Mouse (Mus musculus) myocyte (in vitro differentiated cells): ENCODE results near the gene Gpc1.

Experiments used
- E2F4 ChIP-seq: IDR thresholded peaks from one replicate; pipeline ENCODE4 v1.6.1; 2011; ENCODE audit warnings: mild to moderate bottlenecking, control low read depth, moderate library complexity; ENCODE audit not compliant: insufficient read depth
- MAX ChIP-seq: IDR thresholded peaks from one replicate; pipeline ENCODE4 v1.6.1; 2011; ENCODE audit warnings: low read depth, mild to moderate bottlenecking, control low read depth
- MYOD1 ChIP-seq, 3 experiments: IDR thresholded peaks; one replicate each; pipeline ENCODE4 v1.6.1; 2011; ENCODE audit warnings: control low read depth in 2 of 3, low read depth in 2 of 3, mild to moderate bottlenecking in 2 of 3, moderate library complexity in 1 of 3; ENCODE audit not compliant: insufficient read length in 2 of 3, control insufficient read depth in 1 of 3
- POLR2A ChIP-seq: IDR thresholded peaks from one replicate; pipeline ENCODE4 v1.6.1; 2011; ENCODE audit warnings: low read depth, mild to moderate bottlenecking, control low read depth, moderate library complexity; ENCODE audit not compliant: insufficient read length
- TCF3 ChIP-seq: IDR thresholded peaks from one replicate; pipeline ENCODE4 v1.6.1; 2011; ENCODE audit warnings: low read depth, control low read depth; ENCODE audit not compliant: insufficient read length
- USF1 ChIP-seq: IDR thresholded peaks from one replicate; pipeline ENCODE4 v1.6.1; 2011; ENCODE audit warnings: low read depth, mild to moderate bottlenecking, control low read depth, moderate library complexity

DNA sequence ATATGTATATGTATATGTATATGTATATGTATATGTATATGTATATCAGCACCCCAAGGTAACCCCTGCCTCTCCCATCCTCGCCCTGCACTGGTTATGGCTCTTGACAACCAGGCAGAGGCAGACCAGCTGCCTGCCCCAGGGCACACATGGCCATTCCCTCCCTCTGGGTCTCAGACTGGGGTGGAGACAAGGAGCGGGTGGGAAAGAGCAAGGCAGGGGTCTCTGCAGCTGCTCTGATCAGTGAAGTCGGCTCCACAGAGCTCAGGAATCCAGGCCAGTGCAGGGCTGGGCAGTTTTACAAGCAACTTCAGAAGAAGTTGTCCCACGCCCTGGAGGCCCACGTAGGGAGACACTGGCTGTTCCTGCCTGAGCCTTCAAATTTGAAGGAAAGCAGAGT is 17.1 kb upstream of the Gpc1 start:
- TF ChIP-seq POLR2A (no peak), TCF3 (no peak), MYOD1 (IDR thresholded peaks at IDR 0.05; ENCODE audit: control insufficient read depth in 1 of 3, insufficient read length in 2 of 3, low read depth in 2 of 3) (peak in 2 of 3 experiments; percentile 69 to 88), MAX (no peak), USF1 (no peak), E2F4 (no peak)
